Mouse (Mus musculus): ENCODE data around the gene Ovol3. TPM values are rescaled to one million over a fixed set of nuclear protein-coding genes. Genes with fewer than 3 reads are reported as not detected.
A peak's percentile ranks its signal among the peaks of the same experiment; 100 is the strongest.

Gene Ovol3
- polyA plus RNA-seq, 1 experiment from 2014 or later, result not detected

DNA sequence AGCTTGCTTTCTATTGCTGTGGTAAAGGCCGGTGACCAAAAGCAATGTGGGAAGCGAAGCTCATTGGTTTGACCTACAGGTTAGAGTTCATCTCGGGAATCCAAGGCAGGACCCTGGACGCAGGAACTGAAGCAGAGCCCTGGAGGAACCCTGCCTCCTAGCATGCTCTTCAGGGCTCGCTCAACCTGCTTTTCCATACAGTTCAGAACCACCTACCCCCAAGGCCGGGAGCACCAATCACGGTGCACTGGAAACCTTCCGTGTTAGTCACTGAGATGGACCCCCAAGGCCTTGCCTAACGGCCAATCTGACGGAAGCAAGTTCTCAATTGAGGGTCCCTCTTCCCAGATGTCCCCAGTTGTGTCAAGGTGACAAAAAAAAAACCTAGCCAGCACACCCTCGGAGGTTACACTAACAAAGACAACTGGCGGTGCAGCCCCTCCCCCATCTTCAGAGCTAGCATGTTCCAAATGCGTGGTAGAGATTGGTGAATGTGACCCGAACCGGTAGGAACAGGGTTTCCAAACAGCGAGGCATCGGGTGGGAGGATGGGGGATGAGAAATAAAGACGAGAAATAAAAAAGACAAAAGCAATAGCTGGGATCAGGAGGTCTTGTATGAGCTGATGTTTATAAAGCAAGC is 35.9 kb downstream of the Ovol3 start:
- no peaks in the 10 kb centered on the region for H3K36me3 ChIP-seq (ENCODE audit: control insufficient read depth, insufficient read depth, low read length)
- 77% methylated on average over 18 of the region's 18 CpGs for WGBS
- no peak for ATAC-seq

DNA sequence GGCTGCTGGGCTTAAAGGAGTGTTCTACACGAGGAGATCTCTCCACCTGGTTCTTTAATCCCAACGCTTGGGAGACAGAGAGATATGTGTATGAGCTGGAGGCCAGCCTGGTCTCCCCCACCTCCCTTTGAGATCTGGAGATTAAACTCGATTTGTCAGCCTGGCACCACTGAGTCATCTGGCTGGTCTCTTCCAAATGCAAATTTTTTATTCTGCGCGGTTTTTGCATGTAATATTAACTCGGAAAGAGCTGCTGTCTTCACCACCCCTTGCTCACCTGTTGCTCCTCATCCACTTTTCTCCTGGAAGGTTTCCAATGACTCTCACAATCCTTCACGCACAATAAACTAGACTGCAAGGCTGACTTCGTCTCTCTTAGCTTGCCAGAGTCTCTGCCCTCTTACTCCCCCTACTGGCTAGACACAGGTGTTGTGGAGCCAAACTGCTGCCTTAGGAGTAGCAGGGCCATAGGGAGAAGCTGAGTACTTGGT is 37.0 kb downstream of the Ovol3 start, which contains the start of gene Capns1:
Gene Capns1 (minus strand): TSS at position 331 of the 491 bp plus-strand sequence.
- WGBS, result 8% methylated on average over 8 of the region's 8 CpGs
- H3K9ac ChIP-seq (ENCODE audit: low read depth, low read length), result no peak within 1 kb of the TSS
- ATAC-seq, result peak; percentile 31; the same call in 1 of the 2 replicates
- peaks cover 8% of the 10 kb centered on the region for H3K4me1 ChIP-seq (ENCODE audit: control insufficient read depth, insufficient read depth, low read length)
- no peak within 1 kb of the TSS for H3K27ac ChIP-seq (ENCODE audit: low read length)
- H3K4me2 ChIP-seq (ENCODE audit: low read depth, low read length), result no peak within 1 kb of the TSS
- H3K27me3 ChIP-seq (replicated peaks; ENCODE audit: control insufficient read depth, insufficient read depth, low read length), result no peaks in the 10 kb centered on the region
- no peaks in the 10 kb centered on the region for H3K9me3 ChIP-seq (ENCODE audit: control insufficient read depth, low read length)
- no peaks in the 10 kb centered on the region for H3K36me3 ChIP-seq (ENCODE audit: control insufficient read depth, insufficient read depth, low read length)
- no peak within 1 kb of the TSS for H3K4me3 ChIP-seq (ENCODE audit: low read length)

More for the DNA sequence above, 35.9 kb downstream of the Ovol3 start:
- Histone ChIP-seq H3K27me3 (replicated peaks; ENCODE audit: control insufficient read depth, insufficient read depth, low read length) (no peaks in the 10 kb centered on the region), H3K27ac (ENCODE audit: low read length) (no peak overlapping the region), H3K9ac (ENCODE audit: low read depth, low read length) (no peak overlapping the region), H3K4me1 (ENCODE audit: control insufficient read depth, insufficient read depth, low read length) (peaks cover 7% of the 10 kb centered on the region; the same call in 1 of the 2 replicates), H3K4me3 (ENCODE audit: low read length) (no peak overlapping the region), H3K9me3 (ENCODE audit: control insufficient read depth, low read length) (no peaks in the 10 kb centered on the region), H3K4me2 (ENCODE audit: low read depth, low read length) (no peak overlapping the region)

DNA sequence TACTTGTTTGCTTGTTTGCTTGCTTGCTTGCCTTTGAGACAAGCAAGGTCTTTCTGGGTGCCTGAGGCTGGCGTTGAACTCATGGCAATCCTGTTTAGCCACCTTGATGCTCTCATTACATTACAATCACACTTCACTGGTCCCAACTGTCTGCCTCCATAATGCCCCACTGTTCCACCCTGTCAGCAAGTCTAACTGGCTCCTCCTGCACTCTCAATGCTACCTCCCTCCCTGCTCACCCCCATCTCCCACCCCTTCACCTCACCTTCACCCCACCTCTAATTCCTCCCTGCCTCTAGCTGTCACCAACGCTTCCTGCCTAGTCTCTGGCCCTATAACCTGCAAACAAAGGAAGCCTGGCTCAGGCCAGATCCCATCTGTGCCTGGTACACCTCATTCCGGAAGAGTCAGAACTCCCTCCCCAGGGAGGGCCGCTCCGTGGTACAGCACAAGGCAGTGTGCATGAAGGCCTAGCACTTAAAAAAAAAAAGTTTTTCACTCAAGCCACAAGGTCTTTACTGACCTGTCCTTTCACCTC is 37.9 kb downstream of the Ovol3 start:
- ATAC-seq, result no peak
- Histone ChIP-seq H3K36me3 (ENCODE audit: control insufficient read depth, insufficient read depth, low read length) (no peaks in the 10 kb centered on the region), H3K27ac (ENCODE audit: low read length) (no peak overlapping the region), H3K4me3 (ENCODE audit: low read length) (no peak overlapping the region), H3K4me1 (ENCODE audit: control insufficient read depth, insufficient read depth, low read length) (peaks cover 16% of the 10 kb centered on the region), H3K9ac (ENCODE audit: low read depth, low read length) (no peak overlapping the region), H3K9me3 (ENCODE audit: control insufficient read depth, low read length) (no peaks in the 10 kb centered on the region), H3K4me2 (ENCODE audit: low read depth, low read length) (no peak overlapping the region), H3K27me3 (replicated peaks; ENCODE audit: control insufficient read depth, insufficient read depth, low read length) (no peaks in the 10 kb centered on the region)
- WGBS, result 54% methylated on average over 5 of the region's 5 CpGs

DNA sequence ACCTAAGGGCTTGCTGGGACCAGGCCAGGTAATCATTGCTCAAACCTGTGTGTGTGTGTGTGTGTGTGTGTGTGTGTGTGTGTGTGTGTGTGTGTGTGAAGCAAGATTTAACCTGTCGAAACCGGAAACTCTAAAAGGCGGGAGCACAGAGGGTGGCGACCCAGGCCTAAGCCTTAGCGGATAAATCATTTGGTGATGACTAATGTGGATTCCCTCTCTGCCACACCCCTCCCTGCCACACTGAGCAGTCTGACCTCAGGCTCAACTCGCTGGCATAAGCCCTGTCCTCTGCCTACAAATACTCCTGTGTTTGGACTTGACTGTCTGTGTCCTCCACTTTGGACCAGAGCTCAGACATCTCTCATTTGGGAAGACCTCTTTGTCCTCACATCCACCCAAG is 39.4 kb downstream of the Ovol3 start:
- Histone ChIP-seq H3K9me3 (ENCODE audit: control insufficient read depth, low read length) (no peaks in the 10 kb centered on the region), H3K36me3 (ENCODE audit: control insufficient read depth, insufficient read depth, low read length) (0 out of 2 replicates have a peak, but pooled peaks cover 4% of the 10 kb centered on the region), H3K27me3 (replicated peaks; ENCODE audit: control insufficient read depth, insufficient read depth, low read length) (no peaks in the 10 kb centered on the region), H3K9ac (ENCODE audit: low read depth, low read length) (no peak overlapping the region), H3K4me1 (ENCODE audit: control insufficient read depth, insufficient read depth, low read length) (peaks cover 16% of the 10 kb centered on the region), H3K4me3 (ENCODE audit: low read length) (no peak overlapping the region), H3K27ac (ENCODE audit: low read length) (no peak overlapping the region), H3K4me2 (ENCODE audit: low read depth, low read length) (no peak overlapping the region)
- ATAC-seq, result no peak
- WGBS, result 51% methylated on average over 6 of the region's 6 CpGs

DNA sequence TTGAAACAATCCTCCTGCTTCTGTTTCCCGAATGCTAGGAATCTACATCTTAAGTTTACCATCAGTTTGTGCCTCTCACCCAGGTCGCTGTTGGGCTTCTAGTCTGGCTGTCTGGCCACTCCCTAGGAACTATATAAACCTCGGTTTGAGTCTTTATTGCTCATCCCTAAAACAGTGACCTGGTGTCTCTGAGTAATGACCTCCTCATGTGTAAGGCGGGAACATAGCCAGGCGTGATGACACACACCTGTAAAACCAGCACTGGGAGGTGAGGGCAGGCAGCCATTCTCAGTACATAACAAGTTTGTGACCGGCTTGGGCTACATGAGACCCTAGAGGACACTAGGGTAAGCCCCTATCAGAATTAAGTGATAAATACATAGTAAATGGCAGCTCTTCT is 40.1 kb downstream of the Ovol3 start:
- H3K27ac ChIP-seq (ENCODE audit: low read length), result peak overlapping the region; percentile 80; the same call in 1 of the 2 replicates
- 59% methylated on average over 6 of the region's 6 CpGs for WGBS
- ATAC-seq, result no peak
- peak overlapping the region; percentile 72 for H3K4me3 ChIP-seq (ENCODE audit: low read length)
- peaks cover 16% of the 10 kb centered on the region for H3K4me1 ChIP-seq (ENCODE audit: control insufficient read depth, insufficient read depth, low read length)
- no peaks in the 10 kb centered on the region for H3K9me3 ChIP-seq (ENCODE audit: control insufficient read depth, low read length)
- H3K36me3 ChIP-seq (ENCODE audit: control insufficient read depth, insufficient read depth, low read length), result 0 out of 2 replicates have a peak, but pooled peaks cover 4% of the 10 kb centered on the region
- H3K27me3 ChIP-seq (replicated peaks; ENCODE audit: control insufficient read depth, insufficient read depth, low read length), result no peaks in the 10 kb centered on the region
- H3K4me2 ChIP-seq (ENCODE audit: low read depth, low read length), result peak overlapping the region; percentile 47; the same call in 1 of the 2 replicates
- peak overlapping the region; percentile 88; the same call in 1 of the 2 replicates for H3K9ac ChIP-seq (ENCODE audit: low read depth, low read length)

DNA sequence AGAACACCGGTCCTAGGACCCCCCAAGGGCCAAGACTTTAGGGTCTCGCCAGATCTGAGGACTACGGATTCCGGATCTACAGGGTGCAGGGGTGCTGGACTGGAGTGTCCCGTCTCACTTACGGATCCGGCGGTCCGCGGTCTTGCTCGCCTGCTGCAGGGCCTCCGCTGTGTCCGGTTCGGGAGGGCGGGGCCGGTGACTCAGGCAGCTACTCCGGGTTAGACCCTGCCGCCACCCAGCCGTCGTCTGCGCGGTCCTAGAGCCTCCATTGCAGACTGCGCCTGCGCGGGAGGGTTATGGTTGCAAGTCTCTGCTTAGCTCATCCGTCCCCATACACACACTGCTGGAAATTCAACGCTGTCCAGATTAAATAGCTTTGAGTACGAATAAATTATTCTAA is 40.6 kb downstream of the Ovol3 start:
- H3K9me3 ChIP-seq (ENCODE audit: control insufficient read depth, low read length), result no peaks in the 10 kb centered on the region
- H3K9ac ChIP-seq (ENCODE audit: low read depth, low read length), result peak overlapping the region; percentile 88
- H3K4me3 ChIP-seq (ENCODE audit: low read length), result peak overlapping the region; percentile 72
- under 1% methylated on average over 28 of the region's 28 CpGs for WGBS
- peaks cover 7% of the 10 kb centered on the region; the same call in 1 of the 2 replicates for H3K36me3 ChIP-seq (ENCODE audit: control insufficient read depth, insufficient read depth, low read length)
- peaks cover 16% of the 10 kb centered on the region for H3K4me1 ChIP-seq (ENCODE audit: control insufficient read depth, insufficient read depth, low read length)
- peak overlapping the region; percentile 71 for H3K4me2 ChIP-seq (ENCODE audit: low read depth, low read length)
- H3K27me3 ChIP-seq (replicated peaks; ENCODE audit: control insufficient read depth, insufficient read depth, low read length), result no peaks in the 10 kb centered on the region
- peak; percentile 88 for ATAC-seq
- peak overlapping the region; percentile 80 for H3K27ac ChIP-seq (ENCODE audit: low read length)

DNA sequence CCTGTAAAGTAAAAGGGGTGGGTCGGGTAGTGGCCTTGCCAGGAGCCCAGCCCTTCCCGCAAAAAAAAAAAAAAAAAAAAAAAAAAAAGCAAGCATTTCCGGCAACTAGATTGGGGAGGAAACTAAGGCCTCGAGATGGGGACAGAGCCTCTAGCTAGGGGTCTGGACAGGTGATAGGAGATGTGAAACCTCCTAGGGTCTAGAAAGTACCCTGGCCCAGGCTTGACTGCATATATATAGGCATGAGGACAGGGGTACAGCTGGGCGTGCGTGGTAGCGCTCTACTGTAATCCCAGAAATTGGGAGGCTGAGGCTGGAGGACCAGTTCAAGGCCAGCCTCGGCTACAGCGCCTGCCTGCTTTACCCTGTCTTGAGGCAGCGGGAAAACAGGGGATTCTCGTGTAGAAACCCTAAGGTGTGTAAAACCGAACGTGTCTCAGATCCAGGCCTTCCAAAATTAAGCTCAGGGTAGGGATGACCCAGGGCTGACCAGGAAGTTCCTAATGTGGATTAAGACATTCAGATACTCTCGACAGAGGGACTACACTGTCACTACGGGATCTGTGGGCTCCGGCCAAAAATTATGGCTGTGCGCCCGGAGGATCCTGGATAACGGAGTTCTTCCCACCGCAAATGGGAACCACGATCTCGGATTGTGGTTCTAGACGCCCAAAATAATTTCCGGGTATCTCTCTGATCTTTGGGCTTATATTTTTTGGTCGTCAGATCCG is 41.3 kb downstream of the Ovol3 start:
- Histone ChIP-seq H3K9ac (ENCODE audit: low read depth, low read length) (peak overlapping the region; percentile 88), H3K27me3 (replicated peaks; ENCODE audit: control insufficient read depth, insufficient read depth, low read length) (no peaks in the 10 kb centered on the region), H3K9me3 (ENCODE audit: control insufficient read depth, low read length) (no peaks in the 10 kb centered on the region), H3K4me1 (ENCODE audit: control insufficient read depth, insufficient read depth, low read length) (peaks cover 16% of the 10 kb centered on the region), H3K36me3 (ENCODE audit: control insufficient read depth, insufficient read depth, low read length) (peaks cover 9% of the 10 kb centered on the region), H3K4me2 (ENCODE audit: low read depth, low read length) (peak overlapping the region; percentile 71), H3K4me3 (ENCODE audit: low read length) (peak overlapping the region; percentile 72), H3K27ac (ENCODE audit: low read length) (peak overlapping the region; percentile 80)
- under 1% methylated on average over 26 of the region's 26 CpGs for WGBS
- peak; percentile 45 for ATAC-seq

DNA sequence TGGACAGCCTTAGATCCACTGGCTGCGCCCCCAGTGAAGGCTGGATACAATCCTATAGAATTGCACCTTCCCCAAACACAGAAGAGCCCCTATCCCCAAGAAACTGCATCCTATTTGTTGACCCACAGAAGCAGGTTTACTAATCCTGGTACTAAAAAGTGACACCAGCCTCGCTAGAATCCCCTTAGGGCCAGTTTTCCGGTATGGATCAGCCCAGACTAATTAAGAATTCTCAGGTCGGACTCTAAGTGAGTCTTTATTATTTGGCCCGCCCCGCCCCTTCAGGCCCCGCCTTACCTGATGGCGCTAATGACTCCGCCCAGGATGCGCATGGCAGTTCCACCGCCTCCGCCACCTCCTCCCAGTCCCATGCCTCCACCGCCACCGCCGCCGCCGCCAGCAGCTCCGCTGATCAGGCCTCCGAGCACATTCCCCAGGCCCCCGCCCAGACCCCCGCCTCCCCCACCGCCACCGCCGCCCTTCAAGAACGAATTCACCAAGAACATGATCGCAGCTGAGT is 41.9 kb downstream of the Ovol3 start:
- 1% methylated on average over 26 of the region's 26 CpGs for WGBS
- Histone ChIP-seq H3K27me3 (replicated peaks; ENCODE audit: control insufficient read depth, insufficient read depth, low read length) (no peaks in the 10 kb centered on the region), H3K27ac (ENCODE audit: low read length) (peak overlapping the region; percentile 80), H3K9ac (ENCODE audit: low read depth, low read length) (peak overlapping the region; percentile 88), H3K4me1 (ENCODE audit: control insufficient read depth, insufficient read depth, low read length) (peaks cover 16% of the 10 kb centered on the region), H3K4me2 (ENCODE audit: low read depth, low read length) (peak overlapping the region; percentile 71), H3K36me3 (ENCODE audit: control insufficient read depth, insufficient read depth, low read length) (peaks cover 11% of the 10 kb centered on the region), H3K4me3 (ENCODE audit: low read length) (peak overlapping the region; percentile 72), H3K9me3 (ENCODE audit: control insufficient read depth, low read length) (no peaks in the 10 kb centered on the region)
- ATAC-seq, result peak; percentile 72

DNA sequence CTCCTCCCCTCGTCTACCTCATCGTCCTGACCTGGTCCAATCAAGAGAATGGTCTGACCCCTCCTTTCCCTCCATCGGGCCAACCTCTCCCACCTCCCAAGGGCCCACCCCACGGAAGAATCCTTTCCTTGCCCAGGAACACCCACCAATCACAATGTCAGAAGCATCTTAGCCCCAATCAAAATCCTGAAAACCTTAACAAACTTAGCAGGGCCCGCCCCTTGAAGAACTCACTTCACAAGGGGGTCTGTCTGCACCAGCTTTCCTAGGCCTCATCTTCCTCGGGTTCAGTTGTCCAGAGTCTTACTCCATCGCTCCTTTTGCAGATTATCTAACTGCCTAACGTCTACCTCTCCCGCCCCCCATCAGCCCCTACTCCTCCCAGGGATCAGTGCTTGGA is 42.5 kb downstream of the Ovol3 start:
- no peaks in the 10 kb centered on the region for H3K9me3 ChIP-seq (ENCODE audit: control insufficient read depth, low read length)
- peak overlapping the region; percentile 71 for H3K4me2 ChIP-seq (ENCODE audit: low read depth, low read length)
- H3K27ac ChIP-seq (ENCODE audit: low read length), result peak overlapping the region; percentile 80; the same call in 1 of the 2 replicates
- ATAC-seq, result no peak
- H3K9ac ChIP-seq (ENCODE audit: low read depth, low read length), result peak overlapping the region; percentile 88
- WGBS, result 31% methylated on average over 9 of the region's 9 CpGs
- no peaks in the 10 kb centered on the region for H3K27me3 ChIP-seq (replicated peaks; ENCODE audit: control insufficient read depth, insufficient read depth, low read length)
- peaks cover 11% of the 10 kb centered on the region for H3K36me3 ChIP-seq (ENCODE audit: control insufficient read depth, insufficient read depth, low read length)
- H3K4me3 ChIP-seq (ENCODE audit: low read length), result peak overlapping the region; percentile 72
- peaks cover 16% of the 10 kb centered on the region for H3K4me1 ChIP-seq (ENCODE audit: control insufficient read depth, insufficient read depth, low read length)

Data from intestine, embryonic 16.5 days (tissue).